Mouse (Mus musculus): ENCODE measurements around the gene Entr1.

DNA sequence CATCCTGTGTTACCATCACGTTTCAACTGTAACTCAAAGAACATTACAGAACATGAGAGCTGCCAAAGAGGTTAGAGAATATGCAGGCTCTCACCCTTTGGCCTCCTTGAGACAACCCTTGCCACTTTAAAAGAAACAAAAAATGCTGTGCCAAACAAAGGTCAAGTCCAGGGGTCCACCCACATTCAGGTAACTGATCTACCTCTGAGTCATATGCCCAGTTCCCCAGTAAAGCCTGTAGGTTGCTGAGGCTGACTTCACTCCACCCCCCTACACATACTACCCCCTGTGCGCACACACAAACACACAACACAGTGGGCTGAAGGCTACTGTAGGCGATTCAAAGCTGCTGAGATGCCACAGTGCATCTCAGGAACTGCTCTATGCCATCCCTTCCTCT, 1.4 kb downstream of the Entr1 start:
- TF ChIP-seq CTCF (conservative IDR thresholded peaks at IDR 0.05; ENCODE audit: low read length): no peak
- no peak for TF ChIP-seq POU5F1 (IDR thresholded peaks at IDR 0.05; ENCODE audit: borderline replicate concordance, low read length)
- no peak for TF ChIP-seq NANOG (IDR thresholded peaks at IDR 0.05; ENCODE audit: borderline replicate concordance, low read length)
